Mouse (Mus musculus) bone marrow, adult 2 months (tissue): ENCODE data around the gene Shc3.

Experiments
- CTCF ChIP-seq: fragments of 200-500 bp; IDR thresholded peaks from 2 replicates; pipeline ENCODE4 v1.5.1; 2011; ENCODE audit warnings: low read length, control low read depth; ENCODE audit not compliant: control insufficient read depth, insufficient read depth
- POLR2A ChIP-seq: fragments of 200-500 bp; IDR thresholded peaks from 2 replicates; pipeline ENCODE4 v1.6.1; 2011; ENCODE audit warnings: low read depth, mild to moderate bottlenecking, control low read depth, low read length, borderline replicate concordance; ENCODE audit not compliant: control insufficient read depth

DNA sequence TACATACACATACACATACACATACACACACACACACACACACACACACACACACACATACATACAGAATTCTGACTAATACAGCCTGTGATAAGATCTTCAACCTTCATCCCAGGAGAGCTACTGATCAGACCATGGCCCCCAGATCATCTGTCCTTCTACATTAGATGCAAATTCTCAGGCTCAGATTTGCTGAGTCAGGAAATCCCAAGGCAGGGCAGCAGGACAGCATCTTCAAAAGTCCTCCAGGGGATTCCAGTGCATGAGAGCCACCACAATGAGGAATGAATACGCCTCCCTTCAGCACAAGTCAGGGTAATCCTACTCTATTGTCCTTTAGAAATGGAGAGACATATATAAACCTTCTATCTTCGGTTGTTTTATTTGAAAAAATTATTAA, 184.3 kb downstream of the Shc3 start:
- TF ChIP-seq CTCF (no peak), POLR2A (no peak)
